Mouse (Mus musculus) left cerebral cortex, postnatal 14 days (tissue): ENCODE data around the gene Grpel1. TPM values are rescaled to one million over a fixed set of nuclear protein-coding genes. Genes with fewer than 3 reads are reported as not detected.

Source experiments
- DNase-seq, 2 experiments: peaks; one replicate each; pipeline ENCODE4 v3.0.0; 2021 to 2022; ENCODE audit warnings: low spot score in 2 of 2, mixed read lengths in 1 of 2
- intact Hi-C: fragments of 180-260 bp; cut with DNase I; formaldehyde crosslinking; loops from one replicate; pipeline ENCODE4 v1.15.1; 2025
- total RNA-seq, 2 experiments: library from RNA; stranded (reverse); gene quantifications; 2 replicates each; pipeline ENCODE4 v1.2.3; 2021

Gene Grpel1
- total RNA-seq, 2 experiments from 2014 or later, result 20.4 to 20.8 TPM

- DNase-seq, result no peak
- intact Hi-C loops, result no loop called here
Measured at GRCm38 (mm10) chr5:36457706-36458105, 7.1 kb upstream of the Grpel1 start.

- intact Hi-C loops, result no loop called here
- peak in 1 of 2 experiments; percentile 42 for DNase-seq
Measured at GRCm38 (mm10) chr5:36458926-36459325, 5.9 kb upstream of the Grpel1 start.

- intact Hi-C loops, result loop anchor here (5.0 kb wide), 1 partner anchor 282 kb away; no protein-coding TSS in a partner anchor
- no peak for DNase-seq
Measured at GRCm38 (mm10) chr5:36460712-36461111, 4.1 kb upstream of the Grpel1 start.

GRCm38 (mm10) chr5:36461231-36461630 lies 3.6 kb upstream of the Grpel1 start:
- intact Hi-C loops, result loop anchor here (5.0 kb wide), 1 partner anchor 281 kb away; no protein-coding TSS in a partner anchor
- DNase-seq, result no peak

- peak; percentile 74 to 79 for DNase-seq
- intact Hi-C loops, result loop anchor here (5.0 kb wide), 1 partner anchor 279 kb away; no protein-coding TSS in a partner anchor
Measured at GRCm38 (mm10) chr5:36462810-36463209, 2.0 kb upstream of the Grpel1 start.

GRCm38 (mm10) chr5:36463391-36463790 lies 1.4 kb upstream of the Grpel1 start:
- intact Hi-C loops, result loop anchor here (5.0 kb wide), 1 partner anchor 279 kb away; no protein-coding TSS in a partner anchor
- DNase-seq, result no peak

GRCm38 (mm10) chr5:36465889-36466288 lies 1.1 kb downstream of the Grpel1 start:
- DNase-seq, result no peak
- intact Hi-C loops, result no loop called here

- intact Hi-C loops, result no loop called here
- no peak for DNase-seq
Measured at GRCm38 (mm10) chr5:36471206-36471605, 6.4 kb downstream of the Grpel1 start.

- intact Hi-C loops, result no loop called here
- DNase-seq, result no peak
Measured at GRCm38 (mm10) chr5:36472876-36473655, 8.3 kb downstream of the Grpel1 start.

- peak; percentile 72 to 77 for DNase-seq
- intact Hi-C loops, result no loop called here
Measured at GRCm38 (mm10) chr5:36474283-36474682, 9.5 kb downstream of the Grpel1 start.

- DNase-seq, result no peak
- intact Hi-C loops, result no loop called here
Measured at GRCm38 (mm10) chr5:36477486-36477885, 12.7 kb downstream of the Grpel1 start.

GRCm38 (mm10) chr5:36478540-36479420 lies 14.0 kb downstream of the Grpel1 start:
- DNase-seq, result no peak
- intact Hi-C loops, result no loop called here

- intact Hi-C loops, result loop anchor here (5.0 kb wide), 1 partner anchor 103 kb away; no protein-coding TSS in a partner anchor
- no peak for DNase-seq
Measured at GRCm38 (mm10) chr5:36479735-36480134, 14.9 kb downstream of the Grpel1 start.

- DNase-seq, result no peak
- intact Hi-C loops, result loop anchor here (5.0 kb wide), 1 partner anchor 102 kb away; no protein-coding TSS in a partner anchor
Measured at GRCm38 (mm10) chr5:36480398-36480797, 15.6 kb downstream of the Grpel1 start.

- DNase-seq, result no peak
- intact Hi-C loops, result loop anchor here (5.0 kb wide), 1 partner anchor 101 kb away; no protein-coding TSS in a partner anchor
Measured at GRCm38 (mm10) chr5:36481114-36481513, 16.3 kb downstream of the Grpel1 start.

- peak; percentile 15 to 31 for DNase-seq
- intact Hi-C loops, result loop anchor here (5.0 kb wide), 1 partner anchor 99 kb away; no protein-coding TSS in a partner anchor
Measured at GRCm38 (mm10) chr5:36483203-36484101, 18.7 kb downstream of the Grpel1 start.

GRCm38 (mm10) chr5:36484171-36484990 lies 19.6 kb downstream of the Grpel1 start, which contains the start of the genes Tada2b and Ccdc96:
Tada2b (minus strand) TSS chr5:36484285.
Ccdc96 (plus strand) TSS chr5:36484588.
- intact Hi-C loops, result loop anchor here (5.0 kb wide), 1 partner anchor 98 kb away; no protein-coding TSS in a partner anchor
- peak; percentile 98 to 99 for DNase-seq

- intact Hi-C loops, result no loop called here
- DNase-seq, result no peak
Measured at GRCm38 (mm10) chr5:36485306-36485705, 20.5 kb downstream of the Grpel1 start.
